Mouse (Mus musculus) stomach, adult 2 months (tissue): ENCODE results near the gene Zscan4d. TPM values are rescaled to one million over a fixed set of nuclear protein-coding genes. Genes with fewer than 3 reads are reported as not detected.

ENCODE experiments used
- polyA plus RNA-seq: library from polyadenylated mRNA; depleted of rRNA; stranded (reverse); fragments of >200 nt; gene quantifications from 2 replicates; pipeline ENCODE4 v1.2.3, GENCODE M21; 2012; rRNA removed

The Zscan4d gene
- not detected in 2 replicates for polyA plus RNA-seq

DNA sequence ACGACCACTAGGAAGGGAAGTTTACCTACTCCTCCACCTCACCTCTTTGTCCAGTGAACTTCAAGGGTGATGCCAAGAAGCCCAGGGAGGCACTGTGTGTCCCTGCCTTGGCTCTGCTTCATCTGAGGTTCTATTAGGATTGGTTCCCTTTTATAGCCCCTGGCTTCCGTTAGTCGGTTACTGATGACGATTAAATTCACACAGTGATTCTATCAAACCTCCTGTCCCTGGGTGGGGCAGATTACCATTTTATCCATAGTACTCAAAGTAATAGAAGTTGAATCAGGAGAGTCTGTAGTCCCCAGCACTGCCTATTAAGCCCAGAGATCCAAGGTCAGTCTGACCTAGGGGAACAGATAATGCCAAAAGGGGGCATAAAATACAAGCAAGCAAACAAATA is at the start of gene Zscan4d:
Gene Zscan4d, minus strand, starts transcription at position 101 of the 400 bp plus-strand sequence.

Other genes with a start within 250 kb of the Zscan4d start
- not detected in 2 replicates for gene Zscan4c, start 160.4 kb downstream of the Zscan4d start, polyA plus RNA-seq
- gene Zscan4-ps1, start 96.5 kb downstream of the Zscan4d start, polyA plus RNA-seq, result not detected in 2 replicates
- not detected in 2 replicates for gene Zscan4e, start 144.5 kb upstream of the Zscan4d start, polyA plus RNA-seq
- not detected in 2 replicates for gene Zscan4f, start 231.8 kb upstream of the Zscan4d start, polyA plus RNA-seq